Mouse (Mus musculus) forebrain, postnatal 0 days (tissue): ENCODE results near the gene Lat. TPM values are rescaled to one million over a fixed set of nuclear protein-coding genes. Genes with fewer than 3 reads are reported as not detected.

Source experiments
- ATAC-seq: fragments of 200-750 bp; cut with Nextera tagmentation; 2 replicates; pipeline ENCODE4 v1.8.0; 2017; ENCODE audit warnings: mild to moderate bottlenecking, moderate library complexity
- DNase-seq: peaks from one replicate; pipeline ENCODE4 v3.0.0-alpha.2; 2015
- H3K27ac ChIP-seq: fragments of 300-500 bp; sonication (generic); 2 replicates; pipeline ENCODE4 v1.5.1; 2014; ENCODE audit warnings: low read depth, mild to moderate bottlenecking, antibody characterized with exemption, low read length, moderate library complexity, mixed read lengths
- H3K27me3 ChIP-seq: fragments of 300-500 bp; sonication (generic); 2 replicates; pipeline ENCODE4 v1.6.1; 2014; ENCODE audit warnings: mild to moderate bottlenecking, low read length, mixed read lengths; ENCODE audit not compliant: insufficient read depth
- H3K36me3 ChIP-seq: fragments of 300-500 bp; sonication (generic); 2 replicates; pipeline ENCODE4 v1.6.1; 2014; ENCODE audit warnings: mild to moderate bottlenecking, moderate library complexity; ENCODE audit not compliant: insufficient read depth
- H3K4me1 ChIP-seq: fragments of 300-500 bp; sonication (generic); 2 replicates; pipeline ENCODE4 v1.6.1; 2014; ENCODE audit warnings: antibody characterized with exemption; ENCODE audit not compliant: insufficient read depth
- H3K4me2 ChIP-seq: fragments of 300-500 bp; sonication (generic); 2 replicates; pipeline ENCODE4 v1.6.1; 2014; ENCODE audit warnings: low read depth, mild to moderate bottlenecking, moderate library complexity
- H3K4me3 ChIP-seq: fragments of 300-500 bp; sonication (generic); 2 replicates; pipeline ENCODE4 v1.5.1; 2014; ENCODE audit warnings: low read depth, low read length, mixed read lengths
- H3K9ac ChIP-seq: fragments of 300-500 bp; sonication (generic); 2 replicates; pipeline ENCODE4 v1.6.1; 2014; ENCODE audit warnings: mild to moderate bottlenecking
- H3K9me3 ChIP-seq: fragments of 300-500 bp; sonication (generic); 2 replicates; pipeline ENCODE4 v1.6.1; 2016; ENCODE audit warnings: low read length
- CTCF ChIP-seq: sonication (generic); IDR thresholded peaks from 2 replicates; pipeline ENCODE4 v1.5.1; 2016; ENCODE audit warnings: antibody characterized with exemption, control low read depth, low read depth
- WGBS: fragments of 180-500 bp; shearing (Covaris S2); extraction: QIAGEN DNeasy Blood & Tissue Kit; methylation state at CpG from one replicate; pipeline ENCODE4 v1.1.7; 2014; 5-methylcytosine and 5-hydroxymethylcytosine counted together
- polyA plus RNA-seq: library from polyadenylated mRNA; unstranded; fragments of >200 nt; fragmentation: Nextera tagmentation; extraction: Ambion mirVana; gene quantifications from 2 replicates; pipeline ENCODE4 v1.2.1, GENCODE M21; 2015
- total RNA-seq: library from RNA; depleted of rRNA; stranded (reverse); fragments of >200 nt; gene quantifications from 2 replicates; pipeline ENCODE4 v1.2.3, GENCODE M21; 2014; rRNA removed

Gene Lat
- total RNA-seq: 1.4 and 1.7 TPM in 2 replicates
- 0.15 and 0.38 TPM in 2 replicates for polyA plus RNA-seq

DNA sequence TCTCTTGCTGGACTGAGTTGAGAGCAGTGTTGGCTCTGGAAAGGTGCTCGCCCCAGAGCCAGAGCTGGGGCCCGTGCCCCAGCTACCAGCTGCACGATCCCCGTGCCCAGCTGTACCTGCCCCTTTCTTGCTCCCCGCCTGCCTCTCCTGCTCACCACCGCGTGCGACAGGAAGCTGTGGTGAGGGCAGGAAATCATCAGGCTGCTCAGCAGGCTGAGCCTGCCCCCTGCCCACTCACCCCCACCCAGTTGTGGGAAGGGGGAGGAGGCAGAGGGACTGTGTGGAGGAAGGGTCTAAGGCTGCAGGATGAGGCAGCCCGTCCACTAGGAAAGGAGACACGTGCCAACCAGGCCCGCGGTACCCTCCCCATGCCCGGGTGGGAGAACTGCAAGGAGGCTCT is at the start of gene Lat:
Gene Lat (minus strand): TSS at position 178 of the 400 bp plus-strand sequence.
- no peaks in the 10 kb centered on the region for H3K27me3 ChIP-seq

GRCm38 (mm10) chr7:126418496-126418895 is 49.1 kb upstream of the Lat start:
- H3K4me1 ChIP-seq: no peaks in the 10 kb centered on the region
- WGBS: 47% methylated on average over 3 of the region's 3 CpGs
- H3K27me3 ChIP-seq: no peaks in the 10 kb centered on the region
- H3K9ac ChIP-seq: no peak overlapping the region
- ATAC-seq: no peak
- H3K27ac ChIP-seq: no peak overlapping the region
- H3K9me3 ChIP-seq: no peaks in the 10 kb centered on the region
- DNase-seq: no peak
- H3K4me2 ChIP-seq: no peak overlapping the region
- H3K36me3 ChIP-seq: no peaks in the 10 kb centered on the region
- no peak overlapping the region for H3K4me3 ChIP-seq
- TF ChIP-seq CTCF: no peak

More for the DNA sequence above, at the start of gene Lat:
- no peak for DNase-seq
- Histone ChIP-seq H3K4me2 (no peak within 1 kb of the TSS), H3K36me3 (peaks cover 61% of the 10 kb centered on the region), H3K4me3 (no peak within 1 kb of the TSS), H3K4me1 (no peaks in the 10 kb centered on the region), H3K9me3 (no peaks in the 10 kb centered on the region), H3K9ac (no peak within 1 kb of the TSS), H3K27ac (no peak within 1 kb of the TSS)
- WGBS: 83% methylated on average over 13 of the region's 13 CpGs
- no peak for ATAC-seq
- TF ChIP-seq CTCF: no peak

- Histone ChIP-seq H3K4me1 (no peaks in the 10 kb centered on the region), H3K27me3 (no peaks in the 10 kb centered on the region), H3K27ac (no peak overlapping the region), H3K4me2 (no peak overlapping the region), H3K36me3 (no peaks in the 10 kb centered on the region), H3K4me3 (no peak overlapping the region), H3K9me3 (no peaks in the 10 kb centered on the region), H3K9ac (no peak overlapping the region)
- no peak for TF ChIP-seq CTCF
- no peak for DNase-seq
- ATAC-seq: no peak
- WGBS: 74% methylated on average over 4 of the region's 4 CpGs
Observed at GRCm38 (mm10) chr7:126417606-126418005, 48.2 kb upstream of the Lat start.

DNA sequence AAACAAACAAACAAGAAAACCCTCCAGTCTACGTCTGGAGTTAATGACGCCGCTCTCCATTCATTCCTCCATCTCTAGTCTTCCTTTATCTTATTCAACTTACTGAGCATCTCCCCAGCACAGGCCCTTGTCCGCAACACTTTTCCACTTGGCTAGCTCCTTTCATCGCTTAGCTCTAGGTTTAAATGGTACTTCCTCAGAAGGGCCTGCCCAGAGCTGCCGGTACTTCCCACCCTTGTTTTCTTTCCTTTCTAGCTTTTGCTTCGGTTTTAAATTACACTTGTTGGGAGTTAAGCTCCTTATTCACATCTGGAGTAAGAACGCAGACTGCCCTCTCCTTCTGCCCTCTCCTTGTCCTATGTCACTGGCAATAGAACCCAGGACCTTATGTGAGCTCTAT is 47.7 kb upstream of the Lat start:
- TF ChIP-seq CTCF: no peak
- no peak overlapping the region for H3K4me3 ChIP-seq
- no peaks in the 10 kb centered on the region for H3K9me3 ChIP-seq
- H3K36me3 ChIP-seq: no peaks in the 10 kb centered on the region
- H3K9ac ChIP-seq: no peak overlapping the region
- DNase-seq (no peak), ATAC-seq (no peak)
- 5% methylated on average over 8 of the region's 8 CpGs for WGBS
- no peak overlapping the region for H3K4me2 ChIP-seq
- no peaks in the 10 kb centered on the region for H3K27me3 ChIP-seq
- H3K4me1 ChIP-seq: no peaks in the 10 kb centered on the region
- H3K27ac ChIP-seq: no peak overlapping the region

- Histone ChIP-seq H3K4me1 (no peaks in the 10 kb centered on the region), H3K9ac (no peak overlapping the region), H3K27ac (no peak overlapping the region), H3K4me3 (no peak overlapping the region), H3K4me2 (no peak overlapping the region), H3K9me3 (no peaks in the 10 kb centered on the region), H3K36me3 (no peaks in the 10 kb centered on the region), H3K27me3 (no peaks in the 10 kb centered on the region)
- ATAC-seq (no peak), DNase-seq (no peak)
- 43% methylated on average over 2 of the region's 2 CpGs for WGBS
- TF ChIP-seq CTCF: no peak
Observed at GRCm38 (mm10) chr7:126416615-126417014, 47.2 kb upstream of the Lat start.

GRCm38 (mm10) chr7:126414725-126415124 is 45.4 kb upstream of the Lat start, which contains the start of gene Cd19:
TSS of gene Cd19 (minus strand) at chr7:126414889.
- Histone ChIP-seq H3K36me3 (no peaks in the 10 kb centered on the region), H3K4me1 (no peaks in the 10 kb centered on the region), H3K9me3 (no peaks in the 10 kb centered on the region), H3K4me2 (no peak within 1 kb of the TSS), H3K9ac (no peak within 1 kb of the TSS), H3K27ac (no peak within 1 kb of the TSS), H3K4me3 (no peak within 1 kb of the TSS), H3K27me3 (no peaks in the 10 kb centered on the region)
- no peak for DNase-seq
- ATAC-seq: no peak
- 93% methylated on average over 6 of the region's 6 CpGs for WGBS
- TF ChIP-seq CTCF: no peak

DNA sequence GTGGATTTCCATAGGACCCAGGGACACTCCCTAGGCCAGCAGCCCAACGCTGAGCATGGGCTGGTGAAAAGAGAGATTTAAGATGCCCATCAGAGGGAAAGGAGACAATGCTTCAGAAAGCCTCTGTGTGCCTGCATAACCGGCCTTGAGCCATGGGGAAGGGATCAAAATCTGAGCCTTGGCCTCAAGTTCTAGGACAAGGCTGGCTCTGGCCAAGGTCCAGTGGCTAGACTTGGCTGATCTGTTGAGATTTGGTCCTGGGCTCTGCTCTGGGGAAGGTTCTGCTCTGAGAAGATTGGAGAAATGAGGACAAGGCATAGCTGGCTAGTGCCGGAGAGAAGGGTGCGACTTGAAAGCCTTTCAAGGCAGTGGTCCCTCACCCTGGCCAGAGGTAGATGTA is 41.7 kb upstream of the Lat start:
- H3K9me3 ChIP-seq: no peaks in the 10 kb centered on the region
- no peak overlapping the region for H3K27ac ChIP-seq
- no peak for TF ChIP-seq CTCF
- H3K36me3 ChIP-seq: no peaks in the 10 kb centered on the region
- DNase-seq (no peak), ATAC-seq (no peak)
- WGBS: 93% methylated on average over 4 of the region's 4 CpGs
- H3K4me3 ChIP-seq: no peak overlapping the region
- H3K27me3 ChIP-seq: no peaks in the 10 kb centered on the region
- H3K9ac ChIP-seq: no peak overlapping the region
- no peak overlapping the region for H3K4me2 ChIP-seq
- no peaks in the 10 kb centered on the region for H3K4me1 ChIP-seq
